ENCODE assay signal across 8 mouse cellular contexts in the genomic region with DNA sequence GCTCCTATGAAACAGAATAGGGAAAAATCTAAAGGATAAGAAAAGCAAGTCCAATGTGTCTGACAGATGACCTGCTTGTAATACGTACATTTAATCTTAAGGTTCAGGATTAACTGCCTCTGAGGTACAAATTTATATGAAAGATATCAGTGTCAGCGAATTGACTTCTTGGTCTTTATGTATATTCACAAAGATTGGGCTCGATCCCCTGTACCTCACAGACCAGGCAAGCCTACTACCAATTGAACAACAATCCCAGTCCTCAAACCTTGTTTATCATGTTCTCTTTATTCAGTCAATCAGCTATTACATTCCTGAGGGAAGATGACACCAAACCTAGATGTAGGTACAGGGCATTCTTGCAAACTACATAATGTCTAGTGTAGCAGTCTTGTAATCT. TPM values are rescaled to one million over a fixed set of nuclear protein-coding genes. Genes with fewer than 3 reads are reported as not detected.
DNase-seq lines count a peak whose midpoint lies in the region; ATAC-seq and TF ChIP-seq lines count a peak whose summit lies in the region.

No protein-coding gene starts in this region.

- peak overlapping the region; percentile 96 for H3K27ac ChIP-seq in lung, embryonic 14.5 days (ENCODE audit: low read depth)
- peak overlapping the region; percentile 88 for H3K27ac ChIP-seq in embryonic facial prominence, embryonic 11.5 days (replicated peaks; ENCODE audit: low read depth, low read length)
- peak overlapping the region; percentile 94 for H3K27ac ChIP-seq in intestine, embryonic 14.5 days (ENCODE audit: low read depth)
- peak overlapping the region; percentile 76 for H3K27ac ChIP-seq in neural tube, embryonic 12.5 days

- no peak for ATAC-seq in lung, embryonic 14.5 days (ENCODE audit: insufficient read depth)
- no peak for ATAC-seq in embryonic facial prominence, embryonic 11.5 days (replicated peaks; ENCODE audit: insufficient number of reproducible peaks, low FRiP score, low TSS enrichment, low read depth)
- no peak for ATAC-seq in intestine, embryonic 14.5 days (replicated peaks; ENCODE audit: low FRiP score, low TSS enrichment, low read depth)
- ATAC-seq in neural tube, embryonic 12.5 days (ENCODE audit: low FRiP score, low read depth), result no peak
- ATAC-seq in erythroid progenitor cell, adult 5-6 weeks (replicated peaks; ENCODE audit: low FRiP score, poor library complexity, severe bottlenecking), result no peak

- no peaks in the 10 kb centered on the region for H3K9me3 ChIP-seq in lung, embryonic 14.5 days (ENCODE audit: low read depth, low read length)
- no peaks in the 10 kb centered on the region for H3K9me3 ChIP-seq in embryonic facial prominence, embryonic 11.5 days (replicated peaks; ENCODE audit: control insufficient read depth, low read length)
- no peaks in the 10 kb centered on the region for H3K9me3 ChIP-seq in intestine, embryonic 14.5 days (ENCODE audit: control insufficient read depth, low read length)
- no peaks in the 10 kb centered on the region for H3K9me3 ChIP-seq in neural tube, embryonic 12.5 days

- 13% methylated on average over 3 of the region's 3 CpGs for WGBS in lung, embryonic 14.5 days
- WGBS in embryonic facial prominence, embryonic 11.5 days, result 21% methylated on average over 3 of the region's 3 CpGs
- WGBS in intestine, embryonic 14.5 days, result 12% methylated on average over 3 of the region's 3 CpGs
- 27% methylated on average over 3 of the region's 3 CpGs for WGBS in neural tube, embryonic 12.5 days

- TF ChIP-seq CTCF in lung, embryonic 14.5 days (IDR thresholded peaks at IDR 0.05; ENCODE audit: low read depth), result no peak

- peak overlapping the region; percentile 59 for H3K9ac ChIP-seq in lung, embryonic 14.5 days
- H3K9ac ChIP-seq in embryonic facial prominence, embryonic 11.5 days (replicated peaks; ENCODE audit: low read length), result peak overlapping the region; percentile 67
- H3K9ac ChIP-seq in intestine, embryonic 14.5 days (ENCODE audit: low read length), result peak overlapping the region; percentile 47
- peak overlapping the region; percentile 61 for H3K9ac ChIP-seq in neural tube, embryonic 12.5 days

- H3K4me3 ChIP-seq in lung, embryonic 14.5 days (ENCODE audit: low read depth, low read length), result peak overlapping the region; percentile 95
- H3K4me3 ChIP-seq in embryonic facial prominence, embryonic 11.5 days (ENCODE audit: low read depth, low read length), result peak overlapping the region; percentile 92
- H3K4me3 ChIP-seq in intestine, embryonic 14.5 days (ENCODE audit: low read depth, low read length), result peak overlapping the region; percentile 91
- H3K4me3 ChIP-seq in neural tube, embryonic 12.5 days, result peak overlapping the region; percentile 88

- H3K36me3 ChIP-seq in lung, embryonic 14.5 days (ENCODE audit: insufficient read depth), result peaks cover 12% of the 10 kb centered on the region
- no peaks in the 10 kb centered on the region for H3K36me3 ChIP-seq in embryonic facial prominence, embryonic 11.5 days (replicated peaks; ENCODE audit: control insufficient read depth, insufficient read depth, low read depth, low read length)
- peaks cover 12% of the 10 kb centered on the region for H3K36me3 ChIP-seq in intestine, embryonic 14.5 days (ENCODE audit: control insufficient read depth, insufficient read depth, low read length)
- 0 out of 2 replicates have a peak, but pooled peaks cover 3% of the 10 kb centered on the region for H3K36me3 ChIP-seq in neural tube, embryonic 12.5 days

- no peaks in the 10 kb centered on the region for H3K27me3 ChIP-seq in lung, embryonic 14.5 days (ENCODE audit: insufficient read depth, low read length)
- H3K27me3 ChIP-seq in embryonic facial prominence, embryonic 11.5 days (ENCODE audit: control insufficient read depth, insufficient read depth, low read length), result no peaks in the 10 kb centered on the region
- H3K27me3 ChIP-seq in intestine, embryonic 14.5 days (replicated peaks; ENCODE audit: control insufficient read depth, insufficient read depth, low read length), result no peaks in the 10 kb centered on the region
- H3K27me3 ChIP-seq in neural tube, embryonic 12.5 days (replicated peaks), result no peaks in the 10 kb centered on the region

- H3K4me2 ChIP-seq in lung, embryonic 14.5 days, result peak overlapping the region; percentile 67
- H3K4me2 ChIP-seq in embryonic facial prominence, embryonic 11.5 days (ENCODE audit: low read depth, low read length), result peak overlapping the region; percentile 29
- H3K4me2 ChIP-seq in intestine, embryonic 14.5 days (ENCODE audit: low read length), result peak overlapping the region; percentile 88
- peak overlapping the region; percentile 71 for H3K4me2 ChIP-seq in neural tube, embryonic 12.5 days (replicated peaks)

- peaks cover 9% of the 10 kb centered on the region; the same call in 1 of the 2 replicates for H3K4me1 ChIP-seq in lung, embryonic 14.5 days (ENCODE audit: insufficient read depth)
- no peaks in the 10 kb centered on the region for H3K4me1 ChIP-seq in embryonic facial prominence, embryonic 11.5 days (ENCODE audit: control insufficient read depth, insufficient read depth, low read length)
- H3K4me1 ChIP-seq in intestine, embryonic 14.5 days (replicated peaks; ENCODE audit: control insufficient read depth, insufficient read depth, low read length), result peaks cover 10% of the 10 kb centered on the region
- peaks cover 13% of the 10 kb centered on the region for H3K4me1 ChIP-seq in neural tube, embryonic 12.5 days

- no peak for DNase-seq in lung, embryonic 14.5 days
- DNase-seq in lung, postnatal 25 days (ENCODE audit: low spot score), result no peak
- peak; percentile 5 for DNase-seq in embryonic facial prominence, embryonic 11.5 days (ENCODE audit: low spot score)
- no peak for DNase-seq in intestine, embryonic 14.5 days (ENCODE audit: low spot score)
- DNase-seq in adrenal gland, adult 18-20 months (ENCODE audit: low spot score in 2 of 2), result no peak
- DNase-seq in embryo, embryonic 11 days, result no peak

RNA-seq across cellular contexts. Expression of a gene that starts 0.9 kb away (rescaled TPM):
- polyA plus RNA-seq in lung, embryonic 14.5 days (2014; fragmentation: Nextera tagmentation; extraction: Ambion mirVana), result 133 and 135 TPM in 2 replicates
- 167 and 187 TPM in 2 replicates for polyA plus RNA-seq in embryonic facial prominence, embryonic 11.5 days (2014; fragmentation: Nextera tagmentation; extraction: Ambion mirVana)
- 123 and 129 TPM in 2 replicates for polyA plus RNA-seq in intestine, embryonic 14.5 days (2014; fragmentation: Nextera tagmentation; extraction: Ambion mirVana)
- 109 and 112 TPM in 2 replicates for polyA plus RNA-seq in neural tube, embryonic 12.5 days (2016; fragmentation: Nextera tagmentation; extraction: Ambion mirVana)
- total RNA-seq in adrenal gland, adult 18-20 months (2021), result 100 to 1,000 TPM; 108 to 120 TPM
- 35.6 and 51.9 TPM in 2 replicates for total RNA-seq in erythroid progenitor cell, adult 5-6 weeks (2015; ENCODE audit: low replicate concordance)
- 21.7 and 36.5 TPM in 2 replicates for total RNA-seq in erythroid progenitor cell, adult 5-6 weeks (2017; ENCODE audit: low replicate concordance)

RNA-seq across cellular contexts. Expression of a gene that starts 49.9 kb away (rescaled TPM):
- 34.4 and 35.4 TPM in 2 replicates for polyA plus RNA-seq in lung, embryonic 14.5 days (2014; fragmentation: Nextera tagmentation; extraction: Ambion mirVana)
- polyA plus RNA-seq in embryonic facial prominence, embryonic 11.5 days (2014; fragmentation: Nextera tagmentation; extraction: Ambion mirVana), result 38.6 and 40.8 TPM in 2 replicates
- polyA plus RNA-seq in intestine, embryonic 14.5 days (2014; fragmentation: Nextera tagmentation; extraction: Ambion mirVana), result 36.7 and 37.1 TPM in 2 replicates
- 23.6 and 23.8 TPM in 2 replicates for polyA plus RNA-seq in neural tube, embryonic 12.5 days (2016; fragmentation: Nextera tagmentation; extraction: Ambion mirVana)
- total RNA-seq in adrenal gland, adult 18-20 months (2021), result 10 to 100 TPM; 75.4 to 79.8 TPM
- 16.3 and 19.5 TPM in 2 replicates for total RNA-seq in erythroid progenitor cell, adult 5-6 weeks (2015; ENCODE audit: low replicate concordance)
- total RNA-seq in erythroid progenitor cell, adult 5-6 weeks (2017; ENCODE audit: low replicate concordance), result 21.0 and 33.6 TPM in 2 replicates

Comparison
In these comparisons a context has a peak if more than half of its experiments do, and no peak if none do; other contexts are left out.
1. H3K4me2 ChIP-seq: peak in every context shown above with its lines; median percentile 88 in intestine, embryonic 14.5 days; 71 in neural tube, embryonic 12.5 days; 67 in lung, embryonic 14.5 days; 29 in embryonic facial prominence, embryonic 11.5 days.